Mouse (Mus musculus) heart, embryonic 13.5 days (tissue): ENCODE measurements around the gene Necap2. TPM values are rescaled to one million over a fixed set of nuclear protein-coding genes. Genes with fewer than 3 reads are reported as not detected.
A peak's percentile ranks its signal among the peaks of the same experiment; 100 is the strongest.

ENCODE experiments used
- ATAC-seq: fragments of 200-750 bp; cut with Nextera tagmentation; 2 replicates; pipeline ENCODE4 v1.8.0; 2017; ENCODE audit warnings: moderate TSS enrichment; ENCODE audit not compliant: insufficient number of reproducible peaks, low FRiP score, low TSS enrichment; ENCODE audit errors: extremely low read depth
- H3K27ac ChIP-seq: fragments of 300-500 bp; sonication (generic); replicated peaks from 2 replicates; pipeline ENCODE4 v1.5.1; 2015; ENCODE audit warnings: moderate library complexity, mild to moderate bottlenecking, inconsistent platforms
- H3K27me3 ChIP-seq: fragments of 300-500 bp; sonication (generic); replicated peaks from 2 replicates; pipeline ENCODE4 v1.6.1; 2015; ENCODE audit warnings: mild to moderate bottlenecking, inconsistent platforms
- H3K36me3 ChIP-seq: fragments of 300-500 bp; sonication (generic); 2 replicates; pipeline ENCODE4 v1.6.1; 2015; ENCODE audit warnings: mild to moderate bottlenecking, inconsistent platforms
- H3K4me1 ChIP-seq: fragments of 300-500 bp; sonication (generic); 2 replicates; pipeline ENCODE4 v1.6.1; 2015; ENCODE audit warnings: inconsistent platforms
- H3K4me2 ChIP-seq: fragments of 300-500 bp; sonication (generic); 2 replicates; pipeline ENCODE4 v1.6.1; 2015; ENCODE audit warnings: inconsistent platforms, mild to moderate bottlenecking, moderate library complexity
- H3K4me3 ChIP-seq: fragments of 300-500 bp; sonication (generic); 2 replicates; pipeline ENCODE4 v1.5.1; 2015; ENCODE audit warnings: moderate library complexity, mild to moderate bottlenecking, inconsistent platforms
- H3K9ac ChIP-seq: fragments of 300-500 bp; sonication (generic); 2 replicates; pipeline ENCODE4 v1.6.1; 2015; ENCODE audit warnings: inconsistent platforms, mild to moderate bottlenecking, moderate library complexity
- H3K9me3 ChIP-seq: fragments of 300-500 bp; sonication (generic); 2 replicates; pipeline ENCODE4 v1.6.1; 2016; ENCODE audit warnings: inconsistent platforms
- WGBS: fragments of 180-500 bp; shearing (Covaris S2); methylation state at CpG from one replicate; pipeline ENCODE4 v1.1.7; 2015; ENCODE audit warnings: mixed read lengths; 5-methylcytosine and 5-hydroxymethylcytosine counted together
- polyA plus RNA-seq: library from polyadenylated mRNA; unstranded; fragments of >200 nt; fragmentation: Nextera tagmentation; extraction: Ambion mirVana; gene quantifications from 2 replicates; pipeline ENCODE4 v1.2.1, GENCODE M21; 2015

The Necap2 gene
- polyA plus RNA-seq, 1 experiment from 2014 or later = 39.7 TPM

GRCm38 (mm10) chr4:141058835-141059234 is 19.3 kb downstream of the Necap2 start:
- H3K36me3 ChIP-seq = peaks cover 30% of the 10 kb centered on the region
- peak overlapping the region; percentile 47 for H3K9ac ChIP-seq
- no peak for ATAC-seq
- H3K4me3 ChIP-seq = no peak overlapping the region
- peaks cover 27% of the 10 kb centered on the region for H3K4me1 ChIP-seq
- 74% methylated on average over 9 of the region's 9 CpGs for WGBS
- H3K4me2 ChIP-seq = peak overlapping the region; percentile 85
- no peaks in the 10 kb centered on the region for H3K27me3 ChIP-seq
- H3K27ac ChIP-seq = no peak overlapping the region
- H3K9me3 ChIP-seq = no peaks in the 10 kb centered on the region

- H3K9me3 ChIP-seq = no peaks in the 10 kb centered on the region
- no peak overlapping the region for H3K4me3 ChIP-seq
- H3K27ac ChIP-seq = no peak overlapping the region
- ATAC-seq = no peak
- no peaks in the 10 kb centered on the region for H3K27me3 ChIP-seq
- H3K4me2 ChIP-seq = no peak overlapping the region
- no peak overlapping the region for H3K9ac ChIP-seq
- peaks cover 36% of the 10 kb centered on the region for H3K36me3 ChIP-seq
- peaks cover 42% of the 10 kb centered on the region for H3K4me1 ChIP-seq
- 93% methylated on average over 10 of the region's 10 CpGs for WGBS
These were observed 21.2 kb downstream of the Necap2 start for GRCm38 (mm10) chr4:141056970-141057369.

- peak overlapping the region; percentile 73 for H3K9ac ChIP-seq
- ATAC-seq = no peak; the same call in 1 of the 2 replicates
These were observed 24.5 kb downstream of the Necap2 start for GRCm38 (mm10) chr4:141053568-141054161.

GRCm38 (mm10) chr4:141053138-141053537 is 25.0 kb downstream of the Necap2 start:
- Histone ChIP-seq H3K4me1 (peaks cover 21% of the 10 kb centered on the region), H3K9me3 (no peaks in the 10 kb centered on the region), H3K36me3 (peaks cover 36% of the 10 kb centered on the region), H3K9ac (peak overlapping the region; percentile 73), H3K27ac (peak overlapping the region; percentile 59), H3K27me3 (no peaks in the 10 kb centered on the region), H3K4me3 (peak overlapping the region; percentile 24; the same call in 1 of the 2 replicates), H3K4me2 (peak overlapping the region; percentile 48)
- 37% methylated on average over 8 of the region's 8 CpGs for WGBS
- ATAC-seq = no peak

More at GRCm38 (mm10) chr4:141053568-141054161, 24.5 kb downstream of the Necap2 start:
- H3K4me2 ChIP-seq = peak overlapping the region; percentile 48
- peak overlapping the region; percentile 24 for H3K4me3 ChIP-seq
- H3K27me3 ChIP-seq = no peaks in the 10 kb centered on the region
- peaks cover 36% of the 10 kb centered on the region for H3K36me3 ChIP-seq
- WGBS = 34% methylated on average over 17 of the region's 17 CpGs
- peak overlapping the region; percentile 59 for H3K27ac ChIP-seq
- H3K9me3 ChIP-seq = no peaks in the 10 kb centered on the region
- peaks cover 22% of the 10 kb centered on the region for H3K4me1 ChIP-seq

GRCm38 (mm10) chr4:141052442-141052841 is 25.7 kb downstream of the Necap2 start:
- Histone ChIP-seq H3K4me2 (peak overlapping the region; percentile 48; the same call in 1 of the 2 replicates), H3K9ac (peak overlapping the region; percentile 73), H3K27me3 (no peaks in the 10 kb centered on the region), H3K9me3 (no peaks in the 10 kb centered on the region), H3K4me1 (peaks cover 21% of the 10 kb centered on the region), H3K4me3 (no peak overlapping the region), H3K36me3 (peaks cover 31% of the 10 kb centered on the region), H3K27ac (no peak overlapping the region)
- WGBS = 86% methylated on average over 12 of the region's 12 CpGs
- no peak for ATAC-seq

- WGBS = 61% methylated on average over 4 of the region's 4 CpGs
- H3K27me3 ChIP-seq = no peaks in the 10 kb centered on the region
- no peak overlapping the region for H3K4me3 ChIP-seq
- no peaks in the 10 kb centered on the region for H3K9me3 ChIP-seq
- no peak overlapping the region for H3K9ac ChIP-seq
- H3K4me2 ChIP-seq = no peak overlapping the region
- no peak for ATAC-seq
- peaks cover 25% of the 10 kb centered on the region for H3K36me3 ChIP-seq
- peaks cover 25% of the 10 kb centered on the region for H3K4me1 ChIP-seq
- no peak overlapping the region for H3K27ac ChIP-seq
These were observed 28.7 kb downstream of the Necap2 start for GRCm38 (mm10) chr4:141049476-141049835.

- H3K9ac ChIP-seq = no peak overlapping the region
- H3K27me3 ChIP-seq = no peaks in the 10 kb centered on the region
- no peak for ATAC-seq
- no peak overlapping the region for H3K27ac ChIP-seq
- H3K36me3 ChIP-seq = peaks cover 26% of the 10 kb centered on the region
- H3K9me3 ChIP-seq = no peaks in the 10 kb centered on the region
- H3K4me3 ChIP-seq = no peak overlapping the region
- H3K4me2 ChIP-seq = no peak overlapping the region
- 84% methylated on average over 17 of the region's 17 CpGs for WGBS
- peaks cover 20% of the 10 kb centered on the region for H3K4me1 ChIP-seq
These were observed 29.2 kb downstream of the Necap2 start for GRCm38 (mm10) chr4:141048810-141049475.

- no peak overlapping the region for H3K4me3 ChIP-seq
- no peak overlapping the region for H3K4me2 ChIP-seq
- H3K36me3 ChIP-seq = peaks cover 49% of the 10 kb centered on the region
- no peaks in the 10 kb centered on the region for H3K9me3 ChIP-seq
- no peak overlapping the region; the same call in 1 of the 2 replicates for H3K9ac ChIP-seq
- H3K27ac ChIP-seq = 0 out of 2 replicates have a peak overlapping the region, but pooled peaks have one; percentile 32
- 17% methylated on average over 8 of the region's 8 CpGs for WGBS
- H3K4me1 ChIP-seq = peaks cover 4% of the 10 kb centered on the region; the same call in 1 of the 2 replicates
- ATAC-seq = no peak; the same call in 1 of the 2 replicates
- H3K27me3 ChIP-seq = no peaks in the 10 kb centered on the region
These were observed 33.3 kb downstream of the Necap2 start for GRCm38 (mm10) chr4:141044816-141045215.

GRCm38 (mm10) chr4:141041117-141041516 is 37.0 kb downstream of the Necap2 start:
- ATAC-seq = no peak
- Histone ChIP-seq H3K9ac (0 out of 2 replicates have a peak overlapping the region, but pooled peaks have one; percentile 47), H3K27ac (no peak overlapping the region), H3K27me3 (no peaks in the 10 kb centered on the region), H3K9me3 (no peaks in the 10 kb centered on the region), H3K4me2 (peak overlapping the region; percentile 30), H3K4me1 (peaks cover 4% of the 10 kb centered on the region; the same call in 1 of the 2 replicates), H3K4me3 (no peak overlapping the region; the same call in 1 of the 2 replicates), H3K36me3 (peaks cover 69% of the 10 kb centered on the region)
- WGBS = 41% methylated on average over 12 of the region's 12 CpGs

- Histone ChIP-seq H3K36me3 (peaks cover 68% of the 10 kb centered on the region), H3K4me2 (no peak overlapping the region), H3K27ac (no peak overlapping the region), H3K9ac (peak overlapping the region; percentile 47; the same call in 1 of the 2 replicates), H3K4me3 (no peak overlapping the region), H3K4me1 (peaks cover 11% of the 10 kb centered on the region), H3K9me3 (no peaks in the 10 kb centered on the region), H3K27me3 (no peaks in the 10 kb centered on the region)
- no peak for ATAC-seq
- 72% methylated on average over 27 of the region's 27 CpGs for WGBS
These were observed 44.3 kb downstream of the Necap2 start for GRCm38 (mm10) chr4:141033606-141034549.

GRCm38 (mm10) chr4:141031733-141032132 is 46.4 kb downstream of the Necap2 start:
- Histone ChIP-seq H3K4me3 (no peak overlapping the region), H3K36me3 (peaks cover 68% of the 10 kb centered on the region), H3K9me3 (no peaks in the 10 kb centered on the region), H3K27me3 (no peaks in the 10 kb centered on the region), H3K4me2 (no peak overlapping the region), H3K9ac (no peak overlapping the region), H3K4me1 (peaks cover 12% of the 10 kb centered on the region), H3K27ac (no peak overlapping the region)
- WGBS = 13% methylated on average over 6 of the region's 6 CpGs
- no peak for ATAC-seq
